Mouse (Mus musculus): ENCODE results near the gene Kndc1. TPM values are rescaled to one million over a fixed set of nuclear protein-coding genes. Genes with fewer than 3 reads are reported as not detected.
A peak's percentile ranks its signal among the peaks of the same experiment; 100 is the strongest.

Kndc1 gene
- polyA plus RNA-seq, 1 experiment from 2014 or later: 0.03 TPM

DNA sequence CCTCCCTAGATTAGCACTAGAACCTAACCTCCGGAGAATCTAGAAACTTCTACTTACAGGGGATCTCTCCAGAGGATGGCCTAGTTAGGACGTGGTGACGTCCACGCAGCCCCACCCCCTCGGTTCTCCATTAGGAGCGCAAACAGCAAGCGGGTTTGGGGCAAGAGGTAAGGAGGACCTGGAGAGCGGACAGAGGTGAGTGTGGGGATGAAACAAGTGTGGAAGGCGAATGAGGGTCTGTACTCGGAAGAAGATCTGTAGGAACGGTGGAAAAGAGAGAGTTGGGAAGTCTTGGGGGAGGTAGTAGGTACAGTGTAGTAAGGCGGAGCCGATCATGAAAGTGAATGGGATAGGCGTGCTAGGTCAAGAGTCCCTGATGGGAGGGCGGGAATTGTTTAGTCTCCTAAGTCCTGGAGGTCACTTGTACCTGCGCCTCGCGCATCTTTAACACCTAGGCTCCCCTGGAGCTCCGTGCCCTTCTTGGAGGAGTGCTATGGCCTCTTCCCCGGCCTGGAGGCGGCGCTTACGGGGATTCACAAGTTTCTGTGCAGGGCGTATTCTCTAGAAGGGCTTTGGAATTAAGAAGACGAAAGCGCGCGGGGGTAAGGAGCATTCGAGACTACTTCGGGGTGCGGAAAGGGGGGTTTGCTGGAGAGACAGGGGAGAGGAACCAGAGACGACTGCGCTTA lies 55.9 kb downstream of the Kndc1 start:
- peak overlapping the region; percentile 72 for H3K9ac ChIP-seq (ENCODE audit: low read depth, low read length)
- peaks cover 2% of the 10 kb centered on the region; the same call in 1 of the 2 replicates for H3K4me1 ChIP-seq (ENCODE audit: control insufficient read depth, insufficient read depth, low read length)
- ATAC-seq (replicated peaks; ENCODE audit: insufficient number of reproducible peaks, low FRiP score, low TSS enrichment): peak; percentile 69
- H3K9me3 ChIP-seq (replicated peaks; ENCODE audit: control insufficient read depth, low read length): no peaks in the 10 kb centered on the region
- peak overlapping the region; percentile 93 for H3K4me2 ChIP-seq
- under 1% methylated on average over 33 of the region's 33 CpGs for WGBS (ENCODE audit: insufficient replicate concordance)
- no peaks in the 10 kb centered on the region for H3K36me3 ChIP-seq (ENCODE audit: control insufficient read depth, insufficient read depth, low read length)
- H3K27me3 ChIP-seq (ENCODE audit: control insufficient read depth, insufficient read depth, low read length): peaks cover 24% of the 10 kb centered on the region
- peak overlapping the region; percentile 61 for H3K4me3 ChIP-seq (ENCODE audit: low read depth, low read length)
- H3K27ac ChIP-seq (ENCODE audit: low read depth, low read length): peak overlapping the region; percentile 41

DNA sequence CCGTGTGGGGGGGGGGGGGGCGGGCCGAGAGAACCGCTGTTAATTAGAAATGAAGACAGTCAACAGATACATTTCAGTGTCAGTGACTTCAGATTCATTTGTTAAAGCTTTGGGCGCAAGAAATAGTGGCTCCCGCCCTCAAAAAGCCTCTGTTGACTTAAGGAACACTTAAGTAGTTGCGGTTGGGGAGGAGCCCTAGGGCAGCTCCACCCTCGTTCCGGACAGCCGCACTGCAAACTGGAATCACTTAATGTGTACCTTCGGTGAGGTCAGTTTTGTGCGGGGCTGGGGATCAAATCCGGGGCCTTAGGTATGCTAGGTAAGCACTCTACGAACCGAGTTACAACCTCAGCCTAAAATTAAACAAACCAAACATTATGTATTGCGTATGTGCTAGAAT lies 56.6 kb downstream of the Kndc1 start:
- no peak for ATAC-seq (replicated peaks; ENCODE audit: insufficient number of reproducible peaks, low FRiP score, low TSS enrichment)
- H3K36me3 ChIP-seq (ENCODE audit: control insufficient read depth, insufficient read depth, low read length): no peaks in the 10 kb centered on the region
- peak overlapping the region; percentile 61 for H3K4me3 ChIP-seq (ENCODE audit: low read depth, low read length)
- peak overlapping the region; percentile 72 for H3K9ac ChIP-seq (ENCODE audit: low read depth, low read length)
- no peaks in the 10 kb centered on the region for H3K9me3 ChIP-seq (replicated peaks; ENCODE audit: control insufficient read depth, low read length)
- 3% methylated on average over 16 of the region's 16 CpGs for WGBS (ENCODE audit: insufficient replicate concordance)
- H3K4me2 ChIP-seq: peak overlapping the region; percentile 93
- peaks cover 2% of the 10 kb centered on the region; the same call in 1 of the 2 replicates for H3K4me1 ChIP-seq (ENCODE audit: control insufficient read depth, insufficient read depth, low read length)
- H3K27me3 ChIP-seq (ENCODE audit: control insufficient read depth, insufficient read depth, low read length): peaks cover 24% of the 10 kb centered on the region
- H3K27ac ChIP-seq (ENCODE audit: low read depth, low read length): no peak overlapping the region

GRCm38 (mm10) chr7:139951991-139952633 lies 57.6 kb downstream of the Kndc1 start:
- Histone ChIP-seq H3K4me2 (peak overlapping the region; percentile 93; the same call in 1 of the 2 replicates), H3K27me3 (ENCODE audit: control insufficient read depth, insufficient read depth, low read length) (peaks cover 25% of the 10 kb centered on the region), H3K9ac (ENCODE audit: low read depth, low read length) (no peak overlapping the region), H3K4me3 (ENCODE audit: low read depth, low read length) (no peak overlapping the region), H3K27ac (ENCODE audit: low read depth, low read length) (no peak overlapping the region), H3K9me3 (replicated peaks; ENCODE audit: control insufficient read depth, low read length) (no peaks in the 10 kb centered on the region), H3K36me3 (ENCODE audit: control insufficient read depth, insufficient read depth, low read length) (no peaks in the 10 kb centered on the region), H3K4me1 (ENCODE audit: control insufficient read depth, insufficient read depth, low read length) (peaks cover 2% of the 10 kb centered on the region; the same call in 1 of the 2 replicates)
- ATAC-seq (replicated peaks; ENCODE audit: insufficient number of reproducible peaks, low FRiP score, low TSS enrichment): no peak
- WGBS (ENCODE audit: insufficient replicate concordance): 56% methylated on average over 6 of the region's 6 CpGs

GRCm38 (mm10) chr7:139955505-139955904 lies 61.0 kb downstream of the Kndc1 start:
- Histone ChIP-seq H3K4me2 (no peak overlapping the region), H3K9me3 (replicated peaks; ENCODE audit: control insufficient read depth, low read length) (no peaks in the 10 kb centered on the region), H3K4me1 (ENCODE audit: control insufficient read depth, insufficient read depth, low read length) (peaks cover 9% of the 10 kb centered on the region), H3K27me3 (ENCODE audit: control insufficient read depth, insufficient read depth, low read length) (peaks cover 37% of the 10 kb centered on the region), H3K9ac (ENCODE audit: low read depth, low read length) (no peak overlapping the region), H3K27ac (ENCODE audit: low read depth, low read length) (no peak overlapping the region), H3K36me3 (ENCODE audit: control insufficient read depth, insufficient read depth, low read length) (no peaks in the 10 kb centered on the region), H3K4me3 (ENCODE audit: low read depth, low read length) (no peak overlapping the region)
- WGBS (ENCODE audit: insufficient replicate concordance): 79% methylated on average over 4 of the region's 4 CpGs
- no peak for ATAC-seq (replicated peaks; ENCODE audit: insufficient number of reproducible peaks, low FRiP score, low TSS enrichment)

DNA sequence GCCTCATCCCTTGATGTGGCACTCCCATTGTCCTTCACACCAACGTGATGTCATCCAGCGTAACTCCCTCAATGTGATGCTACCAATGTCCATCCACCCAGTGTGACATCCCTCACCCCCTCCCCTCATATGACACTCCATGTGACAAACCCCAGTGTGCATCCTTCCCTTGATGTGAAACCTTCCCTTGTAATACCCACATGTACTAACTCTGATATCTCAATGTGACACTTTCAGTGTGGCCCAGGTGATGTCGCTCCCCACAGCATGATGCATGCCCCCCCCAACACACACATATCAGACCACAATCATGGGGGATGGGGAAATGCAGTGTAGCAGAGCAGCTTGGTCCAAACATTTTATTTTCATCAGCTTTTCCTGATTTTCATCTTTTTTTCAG lies 62.2 kb downstream of the Kndc1 start:
- no peak for ATAC-seq (replicated peaks; ENCODE audit: insufficient number of reproducible peaks, low FRiP score, low TSS enrichment)
- Histone ChIP-seq H3K27ac (ENCODE audit: low read depth, low read length) (no peak overlapping the region), H3K9me3 (replicated peaks; ENCODE audit: control insufficient read depth, low read length) (no peaks in the 10 kb centered on the region), H3K4me1 (ENCODE audit: control insufficient read depth, insufficient read depth, low read length) (peaks cover 9% of the 10 kb centered on the region), H3K4me3 (ENCODE audit: low read depth, low read length) (no peak overlapping the region), H3K36me3 (ENCODE audit: control insufficient read depth, insufficient read depth, low read length) (no peaks in the 10 kb centered on the region), H3K27me3 (ENCODE audit: control insufficient read depth, insufficient read depth, low read length) (peaks cover 43% of the 10 kb centered on the region), H3K4me2 (no peak overlapping the region), H3K9ac (ENCODE audit: low read depth, low read length) (no peak overlapping the region)
- WGBS (ENCODE audit: insufficient replicate concordance): 66% methylated on average over 3 of the region's 3 CpGs

DNA sequence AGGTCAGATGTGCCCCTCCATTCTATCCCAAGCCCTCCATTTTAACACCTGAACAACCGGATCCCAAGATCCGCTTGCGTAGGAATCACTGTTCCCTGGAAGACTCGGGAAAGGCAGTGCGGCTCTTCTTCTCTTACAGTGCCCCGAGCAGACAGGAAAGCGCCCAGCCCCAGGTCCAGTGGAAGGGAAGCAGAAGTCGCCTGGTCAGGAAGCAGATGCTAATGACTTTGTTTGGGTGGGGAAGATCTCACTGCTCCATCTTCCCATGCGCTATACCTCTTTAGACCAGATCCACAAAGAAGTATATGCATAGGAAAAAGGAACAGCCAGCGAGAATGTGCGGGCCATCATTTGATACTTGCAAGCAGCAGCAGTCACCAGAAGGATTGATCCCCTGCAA lies 62.9 kb downstream of the Kndc1 start:
- Histone ChIP-seq H3K27me3 (ENCODE audit: control insufficient read depth, insufficient read depth, low read length) (peaks cover 45% of the 10 kb centered on the region), H3K9me3 (replicated peaks; ENCODE audit: control insufficient read depth, low read length) (no peaks in the 10 kb centered on the region), H3K4me2 (no peak overlapping the region), H3K4me3 (ENCODE audit: low read depth, low read length) (no peak overlapping the region), H3K36me3 (ENCODE audit: control insufficient read depth, insufficient read depth, low read length) (no peaks in the 10 kb centered on the region), H3K4me1 (ENCODE audit: control insufficient read depth, insufficient read depth, low read length) (peaks cover 9% of the 10 kb centered on the region), H3K27ac (ENCODE audit: low read depth, low read length) (no peak overlapping the region), H3K9ac (ENCODE audit: low read depth, low read length) (no peak overlapping the region)
- no peak for ATAC-seq (replicated peaks; ENCODE audit: insufficient number of reproducible peaks, low FRiP score, low TSS enrichment)
- 36% methylated on average over 11 of the region's 11 CpGs for WGBS (ENCODE audit: insufficient replicate concordance)

- Histone ChIP-seq H3K4me2 (no peak overlapping the region), H3K27ac (ENCODE audit: low read depth, low read length) (no peak overlapping the region), H3K36me3 (ENCODE audit: control insufficient read depth, insufficient read depth, low read length) (no peaks in the 10 kb centered on the region), H3K4me3 (ENCODE audit: low read depth, low read length) (no peak overlapping the region), H3K4me1 (ENCODE audit: control insufficient read depth, insufficient read depth, low read length) (peaks cover 9% of the 10 kb centered on the region), H3K27me3 (ENCODE audit: control insufficient read depth, insufficient read depth, low read length) (peaks cover 45% of the 10 kb centered on the region), H3K9ac (ENCODE audit: low read depth, low read length) (no peak overlapping the region), H3K9me3 (replicated peaks; ENCODE audit: control insufficient read depth, low read length) (no peaks in the 10 kb centered on the region)
- 30% methylated on average over 11 of the region's 11 CpGs for WGBS (ENCODE audit: insufficient replicate concordance)
- no peak for ATAC-seq (replicated peaks; ENCODE audit: insufficient number of reproducible peaks, low FRiP score, low TSS enrichment)
Observed at GRCm38 (mm10) chr7:139957958-139958357, 63.5 kb downstream of the Kndc1 start.

DNA sequence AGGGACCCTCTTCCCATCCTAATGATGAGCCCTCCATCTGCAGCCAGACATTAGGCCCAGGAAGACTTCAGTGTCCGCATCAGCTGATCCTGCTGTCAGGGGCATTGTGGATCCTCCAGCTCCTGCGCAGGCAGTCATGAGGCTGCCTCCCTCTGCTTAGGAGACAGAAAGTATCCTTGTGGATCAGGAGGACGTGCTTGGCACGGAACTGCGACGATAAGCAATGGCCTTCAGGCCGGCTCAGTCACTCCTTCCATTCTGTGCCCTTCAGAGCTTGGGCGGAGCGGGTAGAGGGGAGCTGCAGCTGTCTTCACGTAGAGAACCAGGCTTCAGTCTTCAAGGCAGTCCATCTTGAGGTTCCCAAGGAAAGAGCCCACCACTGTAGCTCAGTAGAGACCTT lies 66.6 kb downstream of the Kndc1 start:
- H3K9me3 ChIP-seq (replicated peaks; ENCODE audit: control insufficient read depth, low read length): no peaks in the 10 kb centered on the region
- peaks cover 9% of the 10 kb centered on the region for H3K4me1 ChIP-seq (ENCODE audit: control insufficient read depth, insufficient read depth, low read length)
- 82% methylated on average over 10 of the region's 10 CpGs for WGBS (ENCODE audit: insufficient replicate concordance)
- peaks cover 34% of the 10 kb centered on the region for H3K27me3 ChIP-seq (ENCODE audit: control insufficient read depth, insufficient read depth, low read length)
- no peak for ATAC-seq (replicated peaks; ENCODE audit: insufficient number of reproducible peaks, low FRiP score, low TSS enrichment)
- H3K27ac ChIP-seq (ENCODE audit: low read depth, low read length): no peak overlapping the region
- H3K9ac ChIP-seq (ENCODE audit: low read depth, low read length): no peak overlapping the region
- no peak overlapping the region for H3K4me3 ChIP-seq (ENCODE audit: low read depth, low read length)
- H3K4me2 ChIP-seq: no peak overlapping the region
- H3K36me3 ChIP-seq (ENCODE audit: control insufficient read depth, insufficient read depth, low read length): no peaks in the 10 kb centered on the region

Measured in heart, embryonic 11.5 days (tissue).